Mouse (Mus musculus): Measurements from ENCODE around the gene Mypop.

Gene Mypop

GRCm38 (mm10) chr7:18990601-18991295 is at the start of gene Mypop:
TSS of gene Mypop (plus strand) at chr7:18991245.
- peak; percentile 99 for DNase-seq

- DNase-seq, result no peak
These were observed 48.7 kb upstream of the Mypop start for GRCm38 (mm10) chr7:18942376-18942775.

DNA sequence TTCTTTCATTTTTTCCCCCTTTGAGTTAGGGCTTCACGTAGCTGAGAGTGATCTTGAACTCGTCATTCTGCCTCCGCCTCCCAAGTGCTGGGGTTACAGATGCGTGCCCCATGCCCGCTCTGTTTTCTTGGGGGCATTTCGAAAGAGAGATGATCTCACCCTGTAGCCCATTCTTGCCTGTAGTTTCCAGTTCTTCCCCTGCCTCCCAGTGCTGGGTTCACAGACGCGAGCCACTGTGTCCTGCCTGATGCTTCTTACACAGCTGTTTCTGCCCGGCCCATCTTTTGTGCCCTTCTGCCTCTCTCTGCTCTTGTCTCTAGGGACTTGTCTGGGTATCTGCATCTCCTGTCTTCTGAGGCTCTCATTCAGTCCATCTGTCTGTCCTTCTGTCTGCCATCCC is 48.2 kb upstream of the Mypop start:
- DNase-seq, result no peak

- DNase-seq, result no peak
These were observed 42.9 kb upstream of the Mypop start for GRCm38 (mm10) chr7:18948151-18948550.

- DNase-seq, result peak; percentile 49
These were observed 41.1 kb upstream of the Mypop start for GRCm38 (mm10) chr7:18949781-18950522.

DNA sequence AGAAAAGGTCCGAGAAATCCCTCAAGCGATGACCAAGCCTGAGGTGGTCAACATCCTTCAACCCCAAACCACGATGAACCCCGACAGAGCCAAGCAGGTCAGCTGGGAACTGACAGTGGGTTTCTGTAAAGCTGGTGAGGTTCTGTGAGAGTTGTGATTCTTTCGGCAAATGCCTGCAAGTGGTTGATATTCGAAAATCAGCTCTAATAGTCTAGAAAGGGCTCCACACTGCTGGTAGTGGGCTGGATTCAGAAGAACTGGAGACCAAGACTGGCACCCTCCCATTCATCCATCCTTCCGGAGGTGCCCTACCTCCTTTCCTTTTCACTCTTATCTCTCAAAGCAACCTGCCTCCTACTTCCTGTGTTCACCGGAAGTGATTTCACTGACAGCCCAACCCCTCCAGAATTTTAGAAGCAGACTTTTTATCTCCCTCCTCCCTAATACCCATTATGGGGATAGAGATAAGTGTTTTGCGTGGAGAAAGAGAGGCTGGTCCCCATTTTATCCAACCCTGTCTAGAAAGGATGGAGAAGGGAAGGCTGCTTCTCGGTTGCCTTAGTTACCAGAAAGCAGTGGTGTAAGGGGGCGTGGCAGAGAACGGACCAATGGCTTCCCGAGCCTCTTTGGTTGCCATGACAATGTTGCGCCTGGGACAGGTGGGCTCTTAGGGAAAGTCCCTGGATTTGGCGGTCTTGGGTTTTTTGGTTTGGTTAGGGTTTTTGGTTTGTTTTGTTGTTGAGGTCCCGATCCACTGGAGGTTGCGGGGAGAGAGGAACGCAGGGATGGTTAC is 40.3 kb upstream of the Mypop start:
- DNase-seq, result no peak

GRCm38 (mm10) chr7:18951397-18951796 is 39.6 kb upstream of the Mypop start:
- DNase-seq, result no peak

- peak; percentile 45 for DNase-seq
These were observed 33.3 kb upstream of the Mypop start for GRCm38 (mm10) chr7:18957569-18958383.

GRCm38 (mm10) chr7:18958384-18958766 is 32.7 kb upstream of the Mypop start:
- peak; percentile 44 for DNase-seq

- DNase-seq, result no peak
These were observed 31.6 kb upstream of the Mypop start for GRCm38 (mm10) chr7:18959446-18959845.

- DNase-seq, result no peak
These were observed 28.8 kb upstream of the Mypop start for GRCm38 (mm10) chr7:18962171-18962792.

DNA sequence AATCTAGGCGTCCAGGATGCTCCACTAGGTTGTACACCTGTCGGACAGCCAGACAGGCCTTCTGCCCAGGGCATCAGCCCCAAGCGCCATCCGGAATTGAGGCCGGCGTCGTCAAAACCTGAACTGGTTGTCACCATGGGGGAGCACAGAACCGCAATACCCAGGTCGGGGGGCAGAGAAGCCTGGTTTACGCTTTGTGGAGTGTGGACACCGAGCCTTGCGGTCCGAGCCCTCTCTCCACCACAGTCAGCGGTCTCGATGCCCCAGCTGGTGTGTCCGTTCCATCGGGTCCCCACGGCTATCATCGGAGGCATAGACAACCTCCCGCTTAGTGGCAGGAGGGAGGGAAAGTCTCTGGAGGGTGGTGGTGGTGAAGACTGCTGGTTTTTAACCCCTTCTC is 28.2 kb upstream of the Mypop start:
- no peak for DNase-seq

- DNase-seq, result no peak
These were observed 27.7 kb upstream of the Mypop start for GRCm38 (mm10) chr7:18963294-18963843.

DNA sequence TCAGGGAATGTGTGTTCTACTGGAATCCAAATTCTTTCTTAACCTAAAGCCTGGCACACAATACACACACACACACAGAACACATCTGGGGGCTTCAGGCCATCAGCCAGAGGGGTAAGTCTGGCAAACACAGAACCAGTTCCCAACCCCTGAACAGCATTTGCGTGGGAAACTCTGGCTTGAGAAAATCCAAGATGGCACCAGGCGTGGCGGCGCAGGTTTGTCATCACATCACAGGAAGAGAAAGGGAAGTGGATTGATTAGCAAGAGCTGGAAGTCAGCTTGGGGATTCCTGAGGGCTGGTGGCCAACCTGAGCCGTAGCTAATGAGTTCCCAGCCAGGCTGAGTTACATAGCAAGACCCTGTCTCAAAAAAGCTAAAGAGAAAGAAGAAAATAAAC is 25.7 kb upstream of the Mypop start:
- DNase-seq, result no peak

- no peak for DNase-seq
These were observed 23.4 kb upstream of the Mypop start for GRCm38 (mm10) chr7:18967603-18968002.

GRCm38 (mm10) chr7:18970956-18971355 is 20.1 kb upstream of the Mypop start:
- no peak for DNase-seq

GRCm38 (mm10) chr7:18978381-18978780 is 12.7 kb upstream of the Mypop start:
- DNase-seq, result no peak

DNA sequence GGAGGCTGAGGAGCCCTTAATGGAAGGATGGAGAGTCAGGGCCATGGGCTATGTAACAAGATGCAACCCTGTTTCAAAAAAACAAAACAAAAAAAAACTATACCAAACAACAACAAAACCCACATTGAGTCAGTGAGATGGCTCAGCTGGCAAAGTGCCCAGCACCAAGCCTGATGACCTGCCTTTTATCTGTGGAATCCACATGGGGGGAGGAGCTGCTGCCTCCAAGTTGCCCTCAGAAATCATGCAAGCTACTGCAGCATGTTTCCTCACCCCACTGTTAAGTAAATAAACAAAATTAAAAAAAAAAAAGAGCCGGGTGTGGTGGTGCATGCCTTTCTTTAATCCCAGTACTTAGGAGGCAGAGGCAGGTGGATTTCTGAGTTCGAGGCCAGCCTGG is 4.5 kb upstream of the Mypop start:
- no peak for DNase-seq

- DNase-seq, result no peak
These were observed 3.9 kb upstream of the Mypop start, which contains the start of gene Nanos2 for GRCm38 (mm10) chr7:18987100-18987499. TSS of gene Nanos2 (plus strand) at chr7:18987400.

DNA sequence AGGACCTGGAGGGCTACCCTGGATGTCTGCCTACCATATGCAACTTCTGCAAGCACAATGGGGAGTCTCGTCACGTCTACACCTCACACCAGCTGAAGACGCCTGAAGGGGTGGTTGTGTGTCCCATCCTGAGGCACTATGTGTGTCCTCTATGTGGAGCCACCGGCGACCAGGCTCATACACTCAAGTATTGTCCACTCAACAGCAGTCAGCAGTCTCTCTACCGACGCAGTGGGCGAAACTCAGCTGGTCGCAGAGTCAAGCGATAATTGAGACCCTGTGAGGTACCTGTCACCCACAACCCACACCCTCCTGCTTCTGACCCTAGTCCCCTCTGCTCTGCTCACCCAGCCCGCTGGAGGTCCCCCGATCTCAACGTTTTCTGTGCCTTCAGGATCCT is 3.3 kb upstream of the Mypop start:
- no peak for DNase-seq

- DNase-seq, result no peak
These were observed 2.3 kb upstream of the Mypop start for GRCm38 (mm10) chr7:18988780-18989179.

GRCm38 (mm10) chr7:18989995-18990394 is 1.1 kb upstream of the Mypop start:
- DNase-seq, result no peak

Measured in right cerebral cortex, postnatal 4 days (tissue).